Mouse (Mus musculus) C2C12 (cell line): Measurements from ENCODE around the gene Cisd3. TPM values are rescaled to one million over a fixed set of nuclear protein-coding genes. Genes with fewer than 3 reads are reported as not detected.

Source experiments
- H3K27me3 ChIP-seq: one replicate; pipeline ENCODE4 v1.6.1; 2011; ENCODE audit not compliant: control insufficient read depth, insufficient read depth, insufficient read length
- H3K36me3 ChIP-seq: one replicate; pipeline ENCODE4 v1.6.1; 2011; ENCODE audit not compliant: control insufficient read depth, insufficient read depth
- H3K4me3 ChIP-seq: one replicate; pipeline ENCODE4 v1.5.1; 2011; ENCODE audit warnings: mild to moderate bottlenecking, control low read depth; ENCODE audit not compliant: poor library complexity, insufficient read depth, severe bottlenecking
- H3K79me2 ChIP-seq: one replicate; pipeline ENCODE4 v1.6.1; 2011; ENCODE audit not compliant: control insufficient read depth, insufficient read depth
- H3K79me3 ChIP-seq: one replicate; pipeline ENCODE4 v1.6.1; 2011; ENCODE audit warnings: low read depth, control low read depth
- H3ac ChIP-seq: one replicate; pipeline ENCODE3; 2011; ENCODE audit warnings: low read depth; ENCODE audit not compliant: control insufficient read depth, insufficient read length
- CEBPB ChIP-seq: IDR thresholded peaks from one replicate; pipeline ENCODE4 v1.6.1; 2011; ENCODE audit warnings: low read depth, mild to moderate bottlenecking, control low read depth, moderate library complexity
- CTCF ChIP-seq: IDR thresholded peaks from one replicate; pipeline ENCODE4 v1.5.1; 2011; ENCODE audit not compliant: control insufficient read depth, insufficient read depth, insufficient read length
- FOSL1 ChIP-seq: IDR thresholded peaks from one replicate; pipeline ENCODE4 v1.8.0; 2011; ENCODE audit warnings: mild to moderate bottlenecking, low read length; ENCODE audit not compliant: poor library complexity, insufficient read depth, severe bottlenecking
- MAX ChIP-seq: IDR thresholded peaks from one replicate; pipeline ENCODE4 v1.6.1; 2011; ENCODE audit warnings: mild to moderate bottlenecking, control low read depth
- MYOD1 ChIP-seq: IDR thresholded peaks from one replicate; pipeline ENCODE4 v1.6.1; 2011; ENCODE audit warnings: low read depth; ENCODE audit not compliant: control insufficient read depth, insufficient read length
- MYOG ChIP-seq: IDR thresholded peaks from one replicate; pipeline ENCODE4 v1.6.1; 2011; ENCODE audit not compliant: control insufficient read depth, insufficient read length; ENCODE audit errors: extremely low read depth
- USF1 ChIP-seq: IDR thresholded peaks from one replicate; pipeline ENCODE4 v1.6.1; 2011; ENCODE audit warnings: low read depth, mild to moderate bottlenecking, control low read depth, moderate library complexity
- polyA plus RNA-seq: library from polyadenylated mRNA; unstranded; fragments of >200 nt; fragmentation: generic; extraction: Trizol; gene quantifications from one replicate; pipeline ENCODE4 v1.2.1, GENCODE M21; 2012; ENCODE audit warnings: missing spikeins

The Cisd3 gene
- polyA plus RNA-seq, 1 experiment, result 110 TPM

DNA sequence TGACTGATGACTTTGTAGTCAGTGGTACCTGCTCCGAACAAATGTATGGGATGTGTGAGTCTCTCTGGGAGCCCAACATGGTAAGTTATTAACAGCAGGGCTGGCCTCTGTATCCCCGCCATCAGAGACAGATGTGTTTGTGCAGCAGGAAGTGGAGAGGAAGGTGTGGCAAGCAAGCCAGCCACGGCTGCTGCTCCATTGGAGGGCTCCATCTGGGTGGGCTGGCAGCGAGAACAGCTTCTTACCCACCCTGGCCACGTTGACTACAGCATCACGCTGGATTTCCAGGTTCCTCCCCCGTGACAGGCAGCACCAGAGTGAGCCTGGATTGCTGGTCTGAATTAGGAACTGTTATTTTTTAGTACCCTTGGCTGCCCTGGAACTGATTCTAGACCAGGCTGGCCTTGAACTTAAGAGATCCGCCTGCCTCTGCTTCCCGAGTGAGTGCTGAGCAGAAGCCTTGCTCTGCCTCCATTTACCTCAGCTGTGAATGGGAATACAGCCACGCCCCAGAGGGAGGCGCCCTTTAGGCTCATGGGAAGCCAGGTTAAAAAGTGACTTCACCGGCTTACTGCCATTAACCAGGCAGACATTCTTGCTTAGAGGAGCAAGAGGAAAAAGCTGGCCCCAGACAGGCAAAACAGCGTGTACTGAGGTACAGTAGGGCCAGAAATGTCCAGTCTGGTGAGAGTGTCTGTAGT lies 25.7 kb downstream of the Cisd3 start:
- Histone ChIP-seq H3K27me3 (no peaks in the 10 kb centered on the region), H3K36me3 (peaks cover 86% of the 10 kb centered on the region), H3K79me3 (peaks cover 13% of the 10 kb centered on the region), H3K79me2 (peaks cover 39% of the 10 kb centered on the region), H3ac (no peak overlapping the region), H3K4me3 (no peak overlapping the region)
- TF ChIP-seq MYOG (no peak), USF1 (no peak), CEBPB (no peak), CTCF (no peak), MAX (no peak), FOSL1 (no peak), MYOD1 (no peak)

DNA sequence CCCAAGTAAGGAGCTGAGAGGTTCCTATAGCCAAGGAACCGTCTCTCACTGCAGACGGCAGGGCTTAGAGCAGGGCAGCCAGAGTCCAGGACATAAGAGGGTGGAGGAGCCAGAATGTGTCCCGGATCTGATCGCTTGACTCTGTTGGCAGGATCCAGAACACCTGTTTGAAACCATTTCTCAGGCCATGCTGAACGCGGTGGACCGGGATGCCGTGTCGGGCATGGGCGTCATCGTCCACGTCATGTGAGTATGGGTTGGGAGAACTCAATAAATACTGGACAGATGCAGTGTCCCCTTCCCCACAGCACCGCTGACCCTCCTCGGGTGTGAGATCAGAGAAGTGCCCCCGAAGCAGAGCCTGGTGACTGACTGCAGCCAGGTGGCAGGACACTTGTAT lies 26.7 kb downstream of the Cisd3 start:
- H3K79me3 ChIP-seq, result peaks cover 5% of the 10 kb centered on the region
- no peak overlapping the region for H3K4me3 ChIP-seq
- no peak overlapping the region for H3ac ChIP-seq
- no peaks in the 10 kb centered on the region for H3K27me3 ChIP-seq
- H3K79me2 ChIP-seq, result peaks cover 30% of the 10 kb centered on the region
- TF ChIP-seq MYOD1 (no peak), CTCF (no peak), CEBPB (no peak)
- H3K36me3 ChIP-seq, result peaks cover 82% of the 10 kb centered on the region

DNA sequence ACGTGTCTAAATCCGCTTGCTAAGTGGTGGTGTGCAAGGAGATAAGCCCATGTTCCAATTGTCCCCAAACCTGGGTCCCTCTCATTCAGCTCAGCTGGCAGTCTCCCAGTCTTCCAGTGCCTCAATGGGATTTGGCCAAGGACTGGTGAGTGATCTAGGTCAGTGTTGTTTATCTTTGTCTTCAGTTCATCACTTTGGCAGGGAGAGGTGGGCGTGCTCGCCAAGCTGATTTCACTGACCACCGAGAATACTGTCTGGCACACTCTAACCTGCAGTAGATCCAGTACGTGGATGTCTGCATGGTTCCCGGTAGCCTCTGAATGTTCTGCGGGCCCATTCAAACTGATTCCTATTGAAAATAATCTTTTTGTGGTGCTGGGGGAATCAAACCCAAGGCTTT lies 28.3 kb downstream of the Cisd3 start:
- Histone ChIP-seq H3K4me3 (no peak overlapping the region), H3K27me3 (no peaks in the 10 kb centered on the region), H3ac (no peak overlapping the region), H3K79me3 (no peaks in the 10 kb centered on the region), H3K79me2 (peaks cover 14% of the 10 kb centered on the region), H3K36me3 (peaks cover 81% of the 10 kb centered on the region)
- TF ChIP-seq MAX, result no peak
- no peak for TF ChIP-seq FOSL1

DNA sequence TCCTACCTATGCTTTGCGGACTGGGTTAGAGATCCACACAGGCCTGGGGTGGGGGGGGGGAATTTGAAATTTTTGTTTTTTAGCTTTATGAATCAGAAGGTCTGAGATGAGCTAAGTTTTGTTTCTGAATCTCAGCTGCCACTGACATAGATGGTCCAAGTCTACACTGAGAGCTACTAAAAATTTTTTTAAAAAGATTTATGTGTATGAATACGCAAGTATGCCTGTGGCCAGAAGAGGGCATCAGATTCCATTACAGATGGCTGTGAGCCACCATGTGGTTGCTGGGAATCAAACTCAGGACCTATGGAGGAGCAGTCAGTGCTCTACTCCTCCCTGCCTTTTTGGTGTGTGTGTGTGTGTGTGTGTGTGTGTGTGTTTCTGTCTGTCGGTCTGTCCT lies 28.7 kb downstream of the Cisd3 start:
- H3ac ChIP-seq, result no peak overlapping the region
- H3K79me2 ChIP-seq, result peaks cover 9% of the 10 kb centered on the region
- H3K79me3 ChIP-seq, result no peaks in the 10 kb centered on the region
- H3K27me3 ChIP-seq, result no peaks in the 10 kb centered on the region
- no peak overlapping the region for H3K4me3 ChIP-seq
- no peak for TF ChIP-seq FOSL1
- no peak for TF ChIP-seq CEBPB
- no peak for TF ChIP-seq USF1
- H3K36me3 ChIP-seq, result peaks cover 81% of the 10 kb centered on the region

DNA sequence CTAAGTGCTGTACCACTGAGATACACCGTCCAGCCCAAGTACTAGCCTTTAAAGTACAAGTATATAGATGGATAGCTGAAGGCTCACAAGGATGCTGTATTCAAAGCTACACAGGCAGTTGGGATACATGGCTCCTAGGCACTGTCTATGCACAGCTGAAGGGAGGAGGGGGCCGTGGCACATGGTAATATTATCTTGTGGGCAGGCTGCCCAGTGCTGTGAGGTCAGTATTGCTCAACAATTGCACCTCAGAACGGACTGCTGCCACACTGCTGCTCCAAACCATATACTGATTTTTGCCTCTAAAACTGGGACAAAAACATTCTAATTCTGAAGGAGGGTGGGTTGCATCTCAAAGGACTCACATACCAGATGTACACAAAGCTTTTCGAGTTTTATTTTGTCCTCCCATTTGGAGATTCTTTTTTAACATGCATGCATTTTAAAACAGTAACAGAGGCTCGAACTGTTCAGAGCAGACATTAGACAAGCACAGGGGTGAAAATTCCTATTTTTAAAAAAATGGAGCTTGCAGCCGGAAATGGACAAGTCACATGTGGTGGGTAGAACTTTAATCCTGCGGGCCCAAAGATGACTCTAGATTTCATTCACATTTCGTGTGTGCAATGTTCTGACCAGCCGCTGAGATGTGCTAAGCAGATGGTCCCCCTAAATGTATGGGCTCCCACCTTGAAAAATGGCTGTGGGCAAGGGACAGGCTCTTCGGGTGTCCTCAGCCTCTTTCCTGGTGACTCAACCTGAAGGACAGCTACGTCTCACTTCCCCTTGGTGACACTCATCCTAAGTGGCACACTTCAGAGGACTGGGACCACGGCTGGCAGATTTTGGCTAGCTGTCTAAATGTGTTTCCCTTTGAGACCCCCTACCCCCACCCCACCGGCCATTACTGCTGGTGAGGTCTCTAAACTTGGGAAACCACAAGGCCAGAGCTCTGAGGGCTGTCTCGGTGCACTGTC lies 29.4 kb downstream of the Cisd3 start:
- Histone ChIP-seq H3K4me3 (no peak overlapping the region), H3K79me3 (no peaks in the 10 kb centered on the region), H3ac (no peak overlapping the region), H3K79me2 (peaks cover 2% of the 10 kb centered on the region), H3K36me3 (peaks cover 83% of the 10 kb centered on the region), H3K27me3 (no peaks in the 10 kb centered on the region)
- TF ChIP-seq CEBPB, result peak; percentile 97
- no peak for TF ChIP-seq MYOG

DNA sequence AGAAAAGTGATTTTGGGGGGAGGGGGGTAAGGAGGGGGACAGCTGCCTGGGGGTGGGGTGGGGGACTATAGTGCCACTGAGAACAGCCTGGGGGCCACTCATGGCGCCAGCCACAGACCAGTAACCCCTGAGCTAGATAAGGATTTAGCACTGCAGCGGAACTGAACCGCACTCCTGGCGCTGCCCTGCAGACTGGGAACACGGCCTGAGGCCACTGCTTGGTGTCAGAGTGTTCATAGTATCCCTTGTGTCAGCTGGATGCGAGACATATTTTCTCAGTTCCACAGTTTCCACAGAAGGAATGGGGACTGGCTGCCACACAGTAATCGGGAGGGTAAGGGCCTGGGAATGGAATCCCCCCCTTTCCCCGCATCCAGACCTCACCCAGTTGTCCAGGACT lies 30.4 kb downstream of the Cisd3 start:
- Histone ChIP-seq H3K79me3 (no peaks in the 10 kb centered on the region), H3ac (no peak overlapping the region), H3K27me3 (no peaks in the 10 kb centered on the region), H3K4me3 (no peak overlapping the region), H3K79me2 (no peaks in the 10 kb centered on the region), H3K36me3 (peaks cover 87% of the 10 kb centered on the region)
- TF ChIP-seq CEBPB (no peak), USF1 (no peak), MYOD1 (no peak), CTCF (no peak), MAX (no peak), FOSL1 (no peak), MYOG (no peak)
